Mouse (Mus musculus) MEL-GATA-1-ER (cell line): Measurements from ENCODE around the gene Gm10181.
"Not testable (repeated sequence)": the region's sequence is repeated elsewhere in the genome, so short reads cannot be mapped to it uniquely, and the experiment has no call there.

Experiments
- DNase-seq: peaks from one replicate; pipeline ENCODE4 v3.0.0-alpha.2; 2012; ENCODE audit warnings: low read depth; ENCODE audit errors: extremely low read depth

Gm10181 gene

GRCm38 (mm10) chr9:25089122-25089521 is at the start of gene Gm10181:
Gene Gm10181 (plus strand): TSS chr9:25089422.
- no peak for DNase-seq

DNA sequence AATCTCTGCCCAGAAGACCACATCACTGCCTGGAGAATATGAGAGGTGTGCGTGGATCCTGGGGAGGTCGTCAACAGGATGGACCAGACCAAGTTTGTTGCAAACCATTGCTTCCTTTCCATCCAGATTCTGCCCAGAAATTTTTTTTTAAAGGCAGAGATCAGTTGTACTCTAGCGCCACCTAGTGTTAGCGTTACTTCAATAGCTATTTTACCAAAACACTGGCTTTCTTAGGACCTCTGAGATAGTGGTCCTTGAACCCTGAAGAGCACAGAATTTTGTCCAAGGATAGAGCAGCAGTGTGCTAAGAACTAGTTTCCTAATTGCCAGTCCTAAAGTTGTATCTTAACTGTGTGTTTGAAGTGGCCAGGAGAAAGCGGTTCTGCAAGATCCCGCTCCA is 47.6 kb upstream of the Gm10181 start:
- peak; percentile 47 for DNase-seq

GRCm38 (mm10) chr9:25042162-25043111 is 46.8 kb upstream of the Gm10181 start:
- no peak for DNase-seq

DNA sequence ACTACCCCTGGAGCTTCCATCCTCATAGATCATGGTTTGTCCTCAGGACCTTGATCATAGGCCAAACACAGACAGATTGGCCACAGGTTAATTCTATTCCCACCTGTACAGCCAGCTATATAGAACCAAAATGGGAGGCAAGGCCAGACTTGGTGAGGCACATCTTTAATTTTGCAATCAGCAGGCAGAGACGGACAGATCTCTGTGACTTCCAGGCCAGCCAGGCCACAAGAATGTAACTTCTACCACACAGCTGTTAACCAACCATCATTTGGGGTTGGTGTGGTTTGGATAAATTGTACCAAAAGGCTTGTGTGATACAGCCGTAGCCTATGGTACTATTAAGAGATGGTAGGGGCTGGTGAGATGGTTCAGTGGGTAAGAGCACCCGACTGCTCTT is 44.9 kb upstream of the Gm10181 start:
- no peak for DNase-seq

DNA sequence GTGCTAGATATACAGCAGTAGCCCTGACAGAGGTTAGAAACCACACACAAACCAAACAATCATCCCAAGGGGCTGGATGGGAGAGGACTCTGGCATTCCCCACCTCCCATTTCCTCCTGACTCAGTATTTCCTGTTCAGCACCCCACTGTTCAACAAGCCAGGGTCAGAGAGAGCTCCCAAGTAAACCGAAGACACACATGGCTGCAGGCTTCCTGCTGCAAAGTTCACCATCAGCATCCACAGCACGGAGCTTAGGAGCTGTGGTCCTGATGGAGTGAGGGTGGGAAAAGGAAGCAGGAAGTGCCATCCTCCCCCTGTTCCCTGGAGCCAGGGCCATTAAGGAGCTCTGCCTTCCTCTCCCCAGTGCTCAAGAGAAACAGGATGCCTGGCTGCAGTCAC is 40.9 kb upstream of the Gm10181 start:
- DNase-seq: no peak

DNA sequence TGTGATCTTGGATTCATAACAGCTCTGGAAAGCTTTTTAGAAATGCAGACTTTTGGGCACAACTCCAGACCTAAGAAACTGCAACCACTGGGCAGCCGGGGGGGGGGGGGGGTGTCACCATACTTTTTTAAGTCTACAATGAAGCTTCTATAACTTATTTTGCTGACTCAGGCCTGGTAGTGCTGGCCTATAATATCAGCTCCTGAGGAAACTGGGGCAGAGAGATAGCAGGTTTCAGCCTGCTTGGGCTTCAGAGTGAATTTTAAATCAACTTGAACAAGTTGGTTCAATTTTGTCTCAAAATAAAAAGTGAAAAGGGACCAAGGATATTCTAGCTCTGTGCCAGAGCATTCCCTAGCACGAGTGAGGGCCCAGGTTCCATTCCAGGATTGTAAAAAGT is 40.3 kb upstream of the Gm10181 start:
- DNase-seq: no peak

- no peak for DNase-seq
These were observed 37.3 kb upstream of the Gm10181 start for GRCm38 (mm10) chr9:25051901-25052300.

DNA sequence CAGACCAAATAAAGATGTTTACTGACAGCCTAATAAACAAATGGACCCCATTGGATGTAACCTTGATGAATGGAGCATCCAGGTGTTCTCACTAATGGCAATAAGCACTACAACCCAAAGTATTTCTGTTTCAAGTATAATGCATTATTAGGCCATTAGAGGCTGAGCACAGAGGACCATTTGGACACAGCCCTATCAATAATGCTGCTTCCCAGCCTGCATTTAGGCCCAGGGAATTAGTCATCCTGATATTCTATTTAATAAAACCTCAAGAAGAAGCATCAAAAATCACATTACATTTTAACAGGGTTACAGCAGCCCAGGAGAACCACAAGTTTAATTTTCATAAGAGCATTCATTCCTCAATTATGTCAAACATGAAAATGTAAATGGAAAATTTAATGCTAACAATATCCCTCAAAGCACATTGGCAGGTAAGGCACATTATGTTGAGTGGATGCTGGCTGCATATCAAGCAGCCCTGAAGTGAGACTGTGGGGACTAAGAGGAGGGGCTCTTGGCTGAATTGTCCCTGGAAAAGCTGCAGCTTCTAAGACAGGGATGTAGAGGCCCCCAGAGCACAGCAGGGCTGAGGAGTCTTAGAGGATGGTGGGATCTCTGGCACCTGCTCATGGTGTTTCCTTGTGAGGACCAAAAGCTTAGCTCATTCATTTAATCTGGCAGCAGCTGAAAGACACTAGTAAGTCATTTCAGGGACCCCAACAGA is 33.4 kb upstream of the Gm10181 start:
- no peak for DNase-seq

- DNase-seq: no peak
These were observed 30.5 kb upstream of the Gm10181 start for GRCm38 (mm10) chr9:25058726-25059125.

DNA sequence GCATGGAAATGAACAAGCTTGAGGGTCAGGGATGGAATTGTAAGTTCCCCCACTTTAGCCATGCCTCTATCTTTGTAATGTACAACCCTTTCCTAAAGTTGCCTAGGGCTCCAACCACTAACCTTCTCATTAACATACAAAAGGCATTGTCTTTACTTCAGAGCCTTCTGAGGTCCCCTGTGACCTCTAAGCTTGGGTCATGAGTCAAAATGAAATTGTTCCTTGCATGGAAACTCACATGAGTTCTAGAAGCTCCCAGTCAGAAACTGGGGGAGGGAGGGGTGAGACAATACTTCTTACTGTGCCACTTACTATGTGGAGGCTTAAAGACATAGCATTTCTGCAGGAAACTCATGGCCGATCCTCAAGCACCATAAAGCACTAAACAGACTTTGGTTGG is 16.6 kb upstream of the Gm10181 start:
- DNase-seq: no peak

- DNase-seq: no peak
These were observed 13.2 kb upstream of the Gm10181 start for GRCm38 (mm10) chr9:25075977-25076376.

- DNase-seq: no peak
These were observed 12.7 kb upstream of the Gm10181 start for GRCm38 (mm10) chr9:25076505-25076904.

GRCm38 (mm10) chr9:25090853-25091252 is 1.6 kb downstream of the Gm10181 start:
- DNase-seq: no peak

DNA sequence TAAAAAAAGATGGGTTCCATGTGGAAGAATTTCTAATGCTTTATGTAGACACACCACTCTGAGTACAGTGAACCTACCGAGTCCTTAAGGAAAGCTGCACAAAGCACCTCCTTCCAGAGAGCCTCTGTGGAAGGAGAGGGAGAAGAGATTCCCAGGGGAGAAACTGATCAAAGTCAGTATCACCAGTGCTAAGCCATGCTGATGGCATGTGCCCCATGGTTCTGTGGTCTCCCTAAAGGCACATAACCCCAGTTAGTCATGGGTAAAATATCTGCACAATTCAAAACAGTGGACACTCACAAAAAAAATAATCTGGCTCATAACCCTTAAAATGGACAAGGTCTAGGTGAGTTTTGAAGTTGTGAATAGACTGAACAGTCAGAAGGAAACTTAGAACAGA is 13.7 kb downstream of the Gm10181 start:
- DNase-seq: no peak

DNA sequence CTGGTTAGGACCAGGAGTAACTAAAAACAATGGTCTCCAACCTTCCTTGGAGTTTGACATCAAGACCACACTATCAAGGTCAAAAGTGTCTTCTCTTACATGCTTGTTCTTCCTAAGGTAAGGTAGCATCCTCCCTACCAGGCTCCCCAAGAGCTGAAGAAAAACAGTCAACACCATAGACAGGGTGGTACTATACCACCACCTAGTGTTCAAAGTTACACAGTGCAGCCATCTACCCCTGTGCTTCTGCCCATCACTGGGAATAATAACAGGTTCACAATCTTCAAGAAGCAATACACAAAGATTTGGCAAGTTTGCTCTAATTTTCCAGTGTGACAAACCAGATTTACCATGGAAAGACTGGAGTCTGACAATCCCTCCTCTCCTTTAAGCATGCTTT is 15.4 kb downstream of the Gm10181 start:
- peak; percentile 46 for DNase-seq

DNA sequence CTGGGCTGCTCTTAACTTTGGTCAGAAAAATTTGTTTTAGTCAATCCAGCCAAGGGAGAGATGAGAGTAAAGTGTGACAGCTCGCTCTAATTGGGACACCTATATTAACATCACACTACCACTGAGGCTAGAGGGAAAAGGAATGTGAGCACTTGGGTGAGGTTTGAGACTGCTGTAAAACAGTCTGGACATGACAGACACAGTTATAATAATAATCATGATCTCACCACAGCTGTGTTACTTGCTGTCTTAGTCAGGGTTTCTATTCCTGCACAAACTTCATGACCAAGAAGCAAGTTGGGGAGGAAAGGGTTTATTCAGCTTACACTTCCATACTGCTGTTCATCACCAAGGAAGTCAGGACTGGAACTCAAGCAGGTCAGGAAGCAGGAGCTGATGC is 34.4 kb downstream of the Gm10181 start:
- DNase-seq: not testable (repeated sequence)

DNA sequence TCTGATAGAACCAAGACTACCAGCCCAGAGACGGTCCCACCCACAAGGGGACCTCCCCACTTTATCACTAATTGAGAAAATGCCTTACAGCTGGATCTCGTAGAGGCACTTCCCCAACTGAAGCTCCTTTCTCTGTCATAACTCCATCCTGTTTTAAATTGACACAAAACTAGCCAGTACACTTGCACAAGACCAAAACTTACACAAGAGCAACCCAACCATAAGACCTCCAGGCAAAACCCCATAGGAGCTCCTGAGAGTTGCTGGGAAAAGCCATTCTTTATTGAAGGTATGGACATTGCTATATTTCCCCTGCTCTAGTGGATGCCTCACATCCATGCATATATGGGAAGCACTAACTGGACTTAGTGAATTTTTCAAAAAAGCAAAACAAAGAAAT is 34.8 kb downstream of the Gm10181 start:
- no peak for DNase-seq

- no peak for DNase-seq
These were observed 43.0 kb downstream of the Gm10181 start for GRCm38 (mm10) chr9:25132253-25132652.

GRCm38 (mm10) chr9:25132920-25133319 is 43.7 kb downstream of the Gm10181 start:
- no peak for DNase-seq

DNA sequence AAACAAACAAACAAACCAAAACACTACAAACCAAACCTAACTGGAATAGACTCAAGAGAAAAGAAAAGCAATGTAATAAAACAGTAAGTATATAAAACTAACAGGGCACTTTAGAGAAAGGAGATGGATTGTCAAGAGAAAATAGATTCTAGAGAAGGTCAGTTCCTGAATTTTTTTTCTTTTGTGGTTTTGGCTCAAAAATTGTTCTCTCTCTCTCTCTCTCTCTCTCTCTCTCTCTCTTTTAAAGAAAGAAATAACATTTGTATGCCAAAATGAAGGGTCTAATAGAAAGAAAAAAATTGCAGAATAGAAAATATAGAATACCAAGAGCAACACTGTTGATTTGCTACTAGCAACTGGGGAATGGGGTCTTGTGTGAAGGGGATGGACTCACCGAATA is 49.7 kb downstream of the Gm10181 start:
- DNase-seq: no peak
